Mouse (Mus musculus): Measurements from ENCODE around the gene Nr1i2. TPM values are rescaled to one million over a fixed set of nuclear protein-coding genes. Genes with fewer than 3 reads are reported as not detected.

The Nr1i2 gene
- polyA plus RNA-seq, 1 experiment: not detected

GRCm38 (mm10) chr16:38318492-38318891, 23.9 kb upstream of the Nr1i2 start:
- no peak for TF ChIP-seq POLR2A (IDR thresholded peaks at IDR 0.05; ENCODE audit: extremely low read depth, insufficient read depth, low read length)
- no peak for TF ChIP-seq CTCF (IDR thresholded peaks at IDR 0.05; ENCODE audit: extremely low read depth, insufficient read depth, low read length)
- H3K4me3 ChIP-seq (ENCODE audit: insufficient read depth, low read length): no peak overlapping the region
- no peaks in the 10 kb centered on the region for H3K4me1 ChIP-seq (ENCODE audit: control insufficient read depth, insufficient read depth, low read length)
- H3K27ac ChIP-seq (ENCODE audit: insufficient read depth, low read length): no peak overlapping the region

GRCm38 (mm10) chr16:38308195-38308594, 13.6 kb upstream of the Nr1i2 start:
- H3K4me1 ChIP-seq (ENCODE audit: control insufficient read depth, insufficient read depth, low read length): no peaks in the 10 kb centered on the region
- H3K4me3 ChIP-seq (ENCODE audit: insufficient read depth, low read length): no peak overlapping the region
- TF ChIP-seq POLR2A (IDR thresholded peaks at IDR 0.05; ENCODE audit: extremely low read depth, insufficient read depth, low read length) (no peak), CTCF (IDR thresholded peaks at IDR 0.05; ENCODE audit: extremely low read depth, insufficient read depth, low read length) (no peak)
- H3K27ac ChIP-seq (ENCODE audit: insufficient read depth, low read length): no peak overlapping the region

DNA sequence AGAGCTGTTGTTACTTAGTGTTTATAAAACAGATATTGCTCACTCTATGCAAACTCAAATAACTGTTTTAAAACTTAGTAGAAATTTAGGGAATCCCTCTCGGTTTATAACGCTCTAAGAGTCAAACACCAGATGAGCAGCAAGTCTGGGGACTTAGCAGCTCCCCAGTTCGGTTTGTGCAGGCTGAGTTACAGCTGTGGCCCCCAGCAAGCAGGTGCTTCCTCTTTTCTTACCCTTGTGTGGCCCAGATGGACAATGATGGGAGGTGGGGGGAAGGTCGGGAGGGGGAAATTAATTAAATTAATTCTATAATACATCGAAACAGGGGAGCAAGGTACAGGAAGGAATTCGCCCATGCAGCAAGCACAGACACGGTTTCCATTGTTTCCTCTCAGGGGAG, 13.0 kb upstream of the Nr1i2 start:
- TF ChIP-seq POLR2A (IDR thresholded peaks at IDR 0.05; ENCODE audit: extremely low read depth, insufficient read depth, low read length): no peak
- no peak for TF ChIP-seq CTCF (IDR thresholded peaks at IDR 0.05; ENCODE audit: extremely low read depth, insufficient read depth, low read length)
- Histone ChIP-seq H3K4me3 (ENCODE audit: insufficient read depth, low read length) (no peak overlapping the region), H3K4me1 (ENCODE audit: control insufficient read depth, insufficient read depth, low read length) (no peaks in the 10 kb centered on the region), H3K27ac (ENCODE audit: insufficient read depth, low read length) (no peak overlapping the region)

DNA sequence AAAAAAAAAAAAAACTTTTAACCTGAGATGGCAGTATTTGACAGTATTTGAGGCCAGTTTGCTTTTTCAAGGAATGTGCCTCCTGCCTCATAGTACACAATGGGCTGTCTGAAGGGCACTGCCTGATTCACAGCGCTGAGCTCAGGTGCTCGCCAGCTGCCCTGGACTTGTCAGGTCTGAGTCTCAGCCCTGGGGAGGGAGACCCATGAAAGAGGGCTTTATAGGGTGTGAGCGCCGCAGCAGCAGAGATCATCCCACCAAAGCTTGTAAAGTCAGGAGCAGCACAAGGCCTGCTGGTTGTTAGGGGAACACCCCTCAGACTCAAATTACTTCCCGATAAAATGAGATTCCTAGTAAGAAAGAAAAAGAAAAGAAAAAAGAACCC, 12.6 kb upstream of the Nr1i2 start:
- TF ChIP-seq CTCF (IDR thresholded peaks at IDR 0.05; ENCODE audit: extremely low read depth, insufficient read depth, low read length) (no peak), POLR2A (IDR thresholded peaks at IDR 0.05; ENCODE audit: extremely low read depth, insufficient read depth, low read length) (no peak)
- no peak overlapping the region for H3K4me3 ChIP-seq (ENCODE audit: insufficient read depth, low read length)
- H3K27ac ChIP-seq (ENCODE audit: insufficient read depth, low read length): no peak overlapping the region
- no peaks in the 10 kb centered on the region for H3K4me1 ChIP-seq (ENCODE audit: control insufficient read depth, insufficient read depth, low read length)

GRCm38 (mm10) chr16:38306571-38307220, 12.1 kb upstream of the Nr1i2 start:
- no peaks in the 10 kb centered on the region for H3K4me1 ChIP-seq (ENCODE audit: control insufficient read depth, insufficient read depth, low read length)
- no peak overlapping the region for H3K27ac ChIP-seq (ENCODE audit: insufficient read depth, low read length)
- TF ChIP-seq POLR2A (IDR thresholded peaks at IDR 0.05; ENCODE audit: extremely low read depth, insufficient read depth, low read length) (no peak), CTCF (IDR thresholded peaks at IDR 0.05; ENCODE audit: extremely low read depth, insufficient read depth, low read length) (0 out of 2 replicates have a peak, but pooled peaks have one; percentile 22)
- H3K4me3 ChIP-seq (ENCODE audit: insufficient read depth, low read length): no peak overlapping the region

DNA sequence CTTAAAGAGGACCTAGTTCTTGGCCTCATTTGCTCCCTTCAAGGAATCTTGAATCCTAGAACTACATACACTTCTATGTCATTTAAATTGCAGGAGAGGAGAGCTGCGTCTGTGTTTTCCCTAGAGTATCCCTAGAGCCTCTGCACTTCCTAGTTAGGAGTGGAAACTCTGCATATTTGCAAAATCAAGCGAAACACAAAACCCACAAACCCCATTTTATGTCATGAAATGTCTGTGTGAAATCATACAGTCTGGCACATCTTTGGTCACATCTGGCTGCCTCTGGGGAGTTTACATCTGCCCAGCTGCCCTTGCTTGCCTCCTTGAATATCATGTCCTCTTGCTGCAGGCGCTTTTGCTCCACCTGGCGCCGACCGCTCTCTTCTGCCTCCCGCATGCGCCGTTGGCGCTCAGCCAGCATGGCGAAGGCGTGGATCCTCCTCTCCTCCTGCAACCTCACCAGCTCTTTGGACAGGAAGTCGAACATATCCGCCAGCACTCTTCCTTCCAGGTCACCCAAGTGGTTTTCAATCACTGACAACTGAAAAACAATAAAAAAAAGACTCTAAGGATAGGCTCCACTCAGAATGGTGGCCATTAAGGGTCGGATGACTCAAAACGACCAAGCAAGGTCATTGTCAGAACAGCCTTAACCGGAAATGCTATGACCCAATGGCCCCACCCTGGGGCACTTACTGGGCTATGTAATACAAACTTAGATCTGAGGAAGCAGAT, 10.0 kb upstream of the Nr1i2 start:
- TF ChIP-seq POLR2A (IDR thresholded peaks at IDR 0.05; ENCODE audit: extremely low read depth, insufficient read depth, low read length): no peak
- TF ChIP-seq CTCF (IDR thresholded peaks at IDR 0.05; ENCODE audit: extremely low read depth, insufficient read depth, low read length): no peak
- no peak overlapping the region for H3K4me3 ChIP-seq (ENCODE audit: insufficient read depth, low read length)
- H3K4me1 ChIP-seq (ENCODE audit: control insufficient read depth, insufficient read depth, low read length): no peaks in the 10 kb centered on the region
- no peak overlapping the region for H3K27ac ChIP-seq (ENCODE audit: insufficient read depth, low read length)

- Histone ChIP-seq H3K27ac (ENCODE audit: insufficient read depth, low read length) (no peak overlapping the region), H3K4me1 (ENCODE audit: control insufficient read depth, insufficient read depth, low read length) (no peaks in the 10 kb centered on the region), H3K4me3 (ENCODE audit: insufficient read depth, low read length) (no peak overlapping the region)
- TF ChIP-seq CTCF (IDR thresholded peaks at IDR 0.05; ENCODE audit: extremely low read depth, insufficient read depth, low read length) (no peak), POLR2A (IDR thresholded peaks at IDR 0.05; ENCODE audit: extremely low read depth, insufficient read depth, low read length) (no peak)
These were observed 7.7 kb upstream of the Nr1i2 start for GRCm38 (mm10) chr16:38302367-38302766.

- H3K27ac ChIP-seq (ENCODE audit: insufficient read depth, low read length): no peak overlapping the region
- no peak overlapping the region for H3K4me3 ChIP-seq (ENCODE audit: insufficient read depth, low read length)
- no peaks in the 10 kb centered on the region for H3K4me1 ChIP-seq (ENCODE audit: control insufficient read depth, insufficient read depth, low read length)
- TF ChIP-seq POLR2A (IDR thresholded peaks at IDR 0.05; ENCODE audit: extremely low read depth, insufficient read depth, low read length) (no peak), CTCF (IDR thresholded peaks at IDR 0.05; ENCODE audit: extremely low read depth, insufficient read depth, low read length) (no peak)
These were observed 3.8 kb upstream of the Nr1i2 start for GRCm38 (mm10) chr16:38298410-38298809.

GRCm38 (mm10) chr16:38295349-38295930, 816 bp upstream of the Nr1i2 start:
- H3K4me3 ChIP-seq (ENCODE audit: insufficient read depth, low read length): no peak overlapping the region
- TF ChIP-seq CTCF (IDR thresholded peaks at IDR 0.05; ENCODE audit: extremely low read depth, insufficient read depth, low read length) (peak; percentile 65), POLR2A (IDR thresholded peaks at IDR 0.05; ENCODE audit: extremely low read depth, insufficient read depth, low read length) (no peak)
- no peak overlapping the region for H3K27ac ChIP-seq (ENCODE audit: insufficient read depth, low read length)
- H3K4me1 ChIP-seq (ENCODE audit: control insufficient read depth, insufficient read depth, low read length): no peaks in the 10 kb centered on the region

DNA sequence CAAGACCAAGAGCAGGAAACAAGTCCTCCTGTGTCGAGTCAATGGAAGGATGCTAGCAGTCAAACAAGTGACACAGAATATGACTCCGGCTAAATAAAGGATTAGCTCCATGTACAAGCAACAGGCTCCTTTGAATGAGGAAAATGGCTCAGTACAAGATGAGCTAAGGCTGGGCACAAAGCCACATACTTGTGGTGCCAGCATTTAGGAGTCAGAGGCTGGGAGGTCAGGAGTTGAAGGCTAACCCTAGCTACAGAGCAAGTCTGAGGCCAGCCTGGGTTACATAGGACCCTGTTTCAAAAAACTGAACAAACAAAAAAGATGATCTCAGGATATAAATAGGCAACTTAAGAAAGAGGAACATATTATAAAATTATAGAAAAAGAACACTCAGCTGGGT, 4.5 kb downstream of the Nr1i2 start:
- Histone ChIP-seq H3K27ac (ENCODE audit: insufficient read depth, low read length) (no peak overlapping the region), H3K4me1 (ENCODE audit: control insufficient read depth, insufficient read depth, low read length) (no peaks in the 10 kb centered on the region)

More for the DNA sequence above, 4.5 kb downstream of the Nr1i2 start:
- no peak overlapping the region for H3K4me3 ChIP-seq (ENCODE audit: insufficient read depth, low read length)
- no peak for TF ChIP-seq POLR2A (IDR thresholded peaks at IDR 0.05; ENCODE audit: extremely low read depth, insufficient read depth, low read length)
- TF ChIP-seq CTCF (IDR thresholded peaks at IDR 0.05; ENCODE audit: extremely low read depth, insufficient read depth, low read length): no peak

All from cortical plate, adult 2 months (tissue).